Mouse (Mus musculus) G1E (cell line): ENCODE data around the gene Rps18.

Source experiments
- CTCF ChIP-seq: IDR thresholded peaks from 2 replicates; pipeline ENCODE4 v1.5.1; 2012; ENCODE audit warnings: low read depth, low read length, inconsistent platforms, mixed read lengths
- POLR2AphosphoS5 ChIP-seq: IDR thresholded peaks from 2 replicates; pipeline ENCODE4 v1.6.1; 2012; ENCODE audit warnings: low read depth, low read length, inconsistent platforms; ENCODE audit not compliant: insufficient replicate concordance

GRCm38 (mm10) chr17:33969394-33969793 lies 13.6 kb upstream of the Rps18 start:
- TF ChIP-seq CTCF (no peak), POLR2AphosphoS5 (no peak)
